Mouse (Mus musculus) gastrocnemius, adult 8-10 months (tissue): ENCODE results near the gene Ccdc91. TPM values are rescaled to one million over a fixed set of nuclear protein-coding genes. Genes with fewer than 3 reads are reported as not detected.
A peak's percentile ranks its signal among the peaks of the same experiment; 100 is the strongest.

Source experiments
- DNase-seq, 2 experiments: peaks; one replicate each; pipeline ENCODE4 v3.0.0; 2022; ENCODE audit warnings: low spot score in 2 of 2
- total RNA-seq, 4 experiments: library from RNA; stranded (reverse); gene quantifications; 2 replicates each; pipeline ENCODE4 v1.2.4; 2022

The Ccdc91 gene
- total RNA-seq: 100 to 1,000 TPM in 1 of 4 experiments, 10 to 100 TPM in 3; 94.8 to 106 (median 96.8) TPM

GRCm38 (mm10) chr6:147475727-147476613 is at the start of gene Ccdc91:
Ccdc91 (plus strand) TSS chr6:147475828.
- peak; percentile 90 to 91 for DNase-seq

DNA sequence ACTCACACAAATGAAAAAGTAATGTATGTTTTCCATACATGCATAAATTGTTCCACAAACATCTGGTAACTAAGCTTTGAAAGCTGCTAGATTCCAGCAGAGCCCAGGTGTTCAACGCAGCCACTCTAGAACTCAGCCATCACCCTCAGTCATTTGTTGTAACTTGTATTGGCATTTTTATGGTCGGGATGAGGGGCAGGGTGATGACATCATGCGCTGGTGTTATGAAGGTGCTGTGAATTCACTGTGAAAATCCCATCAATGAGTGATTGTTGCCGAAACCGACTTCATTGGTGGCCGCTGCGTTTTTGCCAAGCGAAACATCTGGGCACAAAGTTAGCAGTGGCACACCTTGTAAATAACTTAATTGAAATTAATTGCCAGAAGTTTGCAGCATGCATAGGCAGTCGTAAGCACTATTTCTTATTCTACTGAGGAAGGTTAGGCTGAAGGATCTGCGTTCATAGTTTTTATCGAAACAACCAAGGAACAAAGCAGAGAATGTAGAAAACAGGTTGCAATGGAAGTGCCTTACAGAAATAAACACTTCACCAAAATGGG is 48.6 kb upstream of the Ccdc91 start:
- DNase-seq: no peak

DNA sequence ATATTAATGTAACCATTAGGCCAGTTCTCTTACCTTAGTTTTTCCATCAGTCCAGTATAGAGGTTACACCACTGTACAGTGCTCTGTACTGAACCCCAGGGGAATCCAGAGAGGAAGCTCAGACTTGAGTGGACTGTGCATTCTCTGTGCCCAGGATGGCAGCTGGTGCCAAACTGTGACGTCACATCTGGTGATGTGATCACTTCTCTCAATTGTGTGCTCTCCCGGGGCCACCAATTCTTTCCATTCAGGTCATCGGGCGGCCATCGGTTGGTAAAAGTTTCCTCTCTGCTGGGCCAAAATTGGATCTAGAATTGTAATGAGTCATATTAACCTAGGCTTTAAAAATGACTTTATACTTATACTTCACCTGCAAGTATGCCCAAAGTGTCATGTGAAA is 19.9 kb upstream of the Ccdc91 start:
- peak in 1 of 2 experiments; percentile 5 for DNase-seq

GRCm38 (mm10) chr6:147458637-147459301 is 16.9 kb upstream of the Ccdc91 start:
- no peak for DNase-seq

- DNase-seq: no peak
These were observed 5.6 kb upstream of the Ccdc91 start for GRCm38 (mm10) chr6:147470016-147470415.

DNA sequence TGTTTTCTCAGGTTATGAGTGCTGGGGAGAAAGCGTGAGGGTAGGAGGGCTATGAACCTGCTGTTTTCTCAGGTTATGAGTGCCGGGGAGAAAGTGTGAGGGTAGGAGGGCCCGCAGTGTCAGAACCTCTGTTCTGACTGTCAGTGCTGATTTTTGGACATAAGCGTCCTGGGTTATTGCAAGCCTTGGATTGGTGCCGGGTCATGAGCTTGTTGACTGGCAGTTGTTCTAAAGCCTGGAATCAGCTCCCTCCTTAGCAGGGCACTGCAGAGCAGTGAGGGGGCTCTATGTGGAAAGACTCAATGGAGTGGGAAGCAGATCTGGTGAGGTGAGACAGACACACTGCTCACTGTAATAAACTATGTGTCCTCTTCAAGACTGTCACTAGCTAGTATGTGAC is 5.5 kb downstream of the Ccdc91 start:
- DNase-seq: peak; percentile 23 to 45

DNA sequence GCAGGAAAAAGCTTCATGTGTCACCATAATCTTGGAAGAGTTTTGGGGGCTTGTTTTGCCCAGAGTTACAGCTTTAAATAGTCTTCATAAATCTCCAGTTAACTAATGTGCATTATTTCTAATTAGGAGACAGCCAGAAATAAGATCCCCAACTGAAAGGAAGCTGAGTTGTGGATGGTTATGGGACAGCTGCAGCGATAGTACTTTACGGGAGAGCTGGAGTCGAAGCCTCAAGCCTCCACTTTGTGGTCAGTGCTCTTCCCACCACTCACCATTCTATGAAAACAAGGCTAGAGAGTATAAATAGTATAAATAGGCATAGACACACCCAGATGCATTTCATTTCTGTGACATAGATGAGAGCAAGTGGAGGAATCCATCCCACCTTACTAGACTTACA is 14.5 kb downstream of the Ccdc91 start:
- no peak for DNase-seq

DNA sequence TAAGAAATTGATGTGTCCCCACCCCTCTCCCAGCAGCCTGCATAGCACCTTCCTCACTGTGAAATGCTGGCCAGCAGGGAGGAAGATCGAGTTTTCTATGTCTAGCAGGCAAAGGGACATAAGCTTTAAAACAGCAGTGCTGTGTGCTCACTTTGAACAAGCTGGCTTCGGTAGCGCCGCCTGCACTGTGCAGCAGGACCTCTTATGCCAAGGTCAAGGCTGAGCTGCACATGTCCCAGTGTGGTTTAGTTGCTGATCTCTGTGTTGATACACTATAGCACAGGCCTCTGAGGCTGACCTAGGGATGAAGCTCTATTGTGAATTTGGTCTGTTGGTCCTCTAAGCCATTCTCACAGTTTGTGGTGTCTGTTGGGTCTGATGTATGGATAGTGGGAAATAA is 16.9 kb downstream of the Ccdc91 start:
- DNase-seq: no peak

DNA sequence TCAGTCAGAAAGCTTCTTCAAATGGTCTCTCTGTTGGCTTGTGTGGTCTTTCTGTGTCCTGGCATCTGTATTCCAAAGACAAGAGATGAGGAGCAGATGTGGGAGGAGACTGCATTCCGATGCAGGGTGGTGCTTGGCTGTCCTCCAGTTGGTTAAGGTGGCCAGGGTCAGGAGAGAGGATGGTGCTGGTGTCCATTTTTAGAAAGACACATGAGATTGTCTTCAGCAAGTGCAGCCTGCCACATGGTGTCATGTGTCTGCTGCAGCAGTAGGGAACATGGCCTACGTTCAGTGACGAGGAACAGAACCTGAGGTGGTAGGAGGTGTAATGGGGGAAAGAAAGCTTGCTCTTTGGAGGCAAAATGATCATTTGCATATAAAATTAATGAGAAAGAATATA is 25.8 kb downstream of the Ccdc91 start:
- DNase-seq: peak; percentile 52 to 69

GRCm38 (mm10) chr6:147506074-147506473 is 30.4 kb downstream of the Ccdc91 start:
- peak; percentile 69 to 71 for DNase-seq

GRCm38 (mm10) chr6:147506496-147506895 is 30.9 kb downstream of the Ccdc91 start:
- DNase-seq: no peak

GRCm38 (mm10) chr6:147507186-147507585 is 31.6 kb downstream of the Ccdc91 start:
- no peak for DNase-seq

GRCm38 (mm10) chr6:147510516-147510915 is 34.9 kb downstream of the Ccdc91 start:
- DNase-seq: no peak

GRCm38 (mm10) chr6:147517909-147518308 is 42.3 kb downstream of the Ccdc91 start:
- no peak for DNase-seq

GRCm38 (mm10) chr6:147525236-147525635 is 49.6 kb downstream of the Ccdc91 start:
- DNase-seq: no peak

DNA sequence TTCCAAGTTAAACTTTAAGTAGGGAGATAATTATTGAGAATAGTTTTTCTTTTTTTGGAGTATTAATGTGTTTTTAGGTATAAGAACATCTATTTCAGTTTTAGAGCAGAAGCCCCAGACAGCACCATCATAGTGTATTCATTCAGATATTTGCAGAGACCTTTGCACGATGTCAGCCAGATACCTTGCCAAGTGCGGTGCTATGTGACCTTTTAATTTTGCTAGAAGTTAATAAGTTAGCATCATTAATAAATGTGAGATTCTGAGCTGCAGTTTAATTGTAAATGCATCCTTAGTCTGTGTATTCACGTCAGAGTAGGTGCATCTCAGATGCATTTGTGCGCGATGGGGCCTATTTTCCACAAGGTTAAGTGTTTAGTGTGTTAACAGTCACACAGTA is 59.3 kb downstream of the Ccdc91 start:
- DNase-seq: no peak

DNA sequence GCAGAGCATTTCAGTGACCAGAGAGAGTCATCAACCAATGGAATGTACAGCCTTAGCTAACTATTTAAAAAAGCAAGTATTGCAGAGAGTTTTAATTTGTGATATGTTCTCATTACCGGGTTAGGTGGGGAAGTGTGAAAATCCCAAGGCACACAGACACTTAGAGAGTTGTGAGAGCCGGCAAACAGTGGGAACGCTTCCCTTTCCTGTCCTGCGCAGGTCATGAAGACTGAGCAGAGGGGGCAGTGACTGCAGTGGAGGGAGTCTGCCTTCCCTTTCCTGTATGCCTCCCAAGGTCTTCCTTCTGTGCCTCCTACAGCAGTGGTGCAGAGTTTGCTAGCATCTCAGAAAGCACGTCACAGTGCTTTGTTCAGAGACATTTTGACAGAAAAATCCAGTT is 62.6 kb downstream of the Ccdc91 start:
- no peak for DNase-seq

DNA sequence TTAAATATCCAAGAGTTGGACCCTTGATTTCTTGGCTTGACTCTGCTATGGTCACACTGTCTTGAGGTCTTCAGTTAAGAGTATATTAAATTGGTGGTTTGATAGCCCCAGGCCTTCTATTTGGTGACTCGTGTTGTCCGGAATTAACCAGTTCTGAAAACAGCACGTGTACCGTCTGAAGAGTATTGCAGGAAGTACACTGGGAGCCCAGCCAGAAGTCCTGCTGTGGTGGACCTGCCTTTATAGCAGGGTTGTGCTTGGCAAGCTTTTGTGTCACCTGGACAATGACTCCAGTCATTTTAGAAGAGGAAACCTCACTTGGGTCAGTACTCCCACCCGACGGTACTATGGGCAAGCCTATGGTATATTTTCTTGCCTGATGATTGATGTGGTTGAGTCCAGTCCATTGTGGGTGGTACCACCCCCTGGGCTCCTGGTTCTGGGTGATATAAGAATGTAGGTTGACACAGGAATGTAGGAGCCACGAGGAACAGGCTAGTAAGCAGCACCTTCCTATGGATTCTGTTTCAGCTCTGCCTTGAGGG is 63.5 kb downstream of the Ccdc91 start:
- no peak for DNase-seq

DNA sequence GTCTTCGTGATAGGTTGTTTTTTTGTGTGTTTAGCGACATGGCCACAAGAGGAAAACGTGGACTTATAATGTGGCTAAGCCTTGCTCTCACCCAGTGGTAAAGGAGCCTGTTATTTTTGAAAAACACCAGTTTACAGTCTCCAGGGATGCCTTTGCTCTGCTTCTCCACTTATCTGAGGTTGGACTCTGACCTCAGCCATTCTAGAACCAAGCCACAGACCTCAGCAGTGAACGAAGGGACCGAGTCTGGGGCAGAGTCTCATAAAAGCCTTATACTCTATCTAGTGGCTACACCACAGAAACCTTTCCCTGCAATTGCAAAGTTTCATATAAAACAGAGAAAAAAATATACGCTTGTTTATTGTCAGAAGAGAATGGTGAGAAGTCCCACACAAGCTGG is 65.3 kb downstream of the Ccdc91 start:
- DNase-seq: no peak

GRCm38 (mm10) chr6:147555591-147555990 is 80.0 kb downstream of the Ccdc91 start:
- peak; percentile 6 to 7 for DNase-seq

DNA sequence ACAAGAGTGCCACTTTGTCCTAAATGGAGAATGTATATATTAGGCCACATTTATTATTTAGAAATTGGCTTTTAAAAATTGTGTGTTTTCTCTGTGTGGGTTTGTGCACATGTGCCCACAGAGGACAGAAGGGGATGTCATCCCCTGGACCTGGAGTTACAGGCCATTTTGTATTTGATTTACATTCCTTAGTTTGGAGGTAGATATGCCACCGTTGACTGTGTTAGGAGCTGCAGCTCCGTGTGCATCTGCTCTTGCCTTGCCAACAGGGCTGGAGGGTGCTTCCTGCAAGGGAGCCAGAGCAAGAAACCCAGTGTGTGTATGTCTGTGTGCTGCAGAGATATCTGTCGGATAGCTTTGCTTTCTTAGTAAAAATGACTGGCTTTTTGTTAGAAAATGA is 83.7 kb downstream of the Ccdc91 start:
- no peak for DNase-seq

DNA sequence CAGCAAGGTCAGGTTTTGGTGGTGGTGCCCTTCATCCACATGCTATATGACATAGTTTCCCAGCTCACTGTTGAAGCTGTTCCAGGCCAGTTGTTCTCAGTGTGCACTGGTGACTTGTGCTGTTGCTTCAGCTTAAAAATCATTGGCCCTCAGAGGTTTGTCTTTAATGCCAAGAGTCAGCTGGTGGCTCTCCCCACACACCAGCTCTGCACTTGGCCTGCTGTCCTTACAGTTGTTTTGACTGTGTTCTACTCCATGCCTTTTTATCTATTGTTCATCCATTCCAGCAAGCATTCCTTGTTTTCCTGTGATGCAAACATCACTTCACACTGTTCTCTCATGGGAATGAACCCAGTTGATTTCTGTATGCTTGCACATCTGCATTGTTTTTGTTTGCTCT is 84.8 kb downstream of the Ccdc91 start:
- no peak for DNase-seq
